Mouse (Mus musculus): ENCODE data around the gene Tmprss5.

Gene Tmprss5

GRCm38 (mm10) chr9:49081107-49081506, at the start of gene Tmprss5:
Gene Tmprss5, plus strand, starts transcription at chr9:49081260.
- peak; percentile 16; the same call in 1 of the 2 replicates for ATAC-seq (ENCODE audit: low TSS enrichment)

GRCm38 (mm10) chr9:49034764-49035163, 46.3 kb upstream of the Tmprss5 start:
- ATAC-seq (ENCODE audit: low TSS enrichment) = peak; percentile 67; the same call in 1 of the 2 replicates

- ATAC-seq (ENCODE audit: low TSS enrichment) = no peak
Measured at GRCm38 (mm10) chr9:49050901-49051300, 30.2 kb upstream of the Tmprss5 start.

- peak; percentile 62 for ATAC-seq (ENCODE audit: low TSS enrichment)
Measured at GRCm38 (mm10) chr9:49051349-49051748, 29.7 kb upstream of the Tmprss5 start.

GRCm38 (mm10) chr9:49054028-49054427, 27.0 kb upstream of the Tmprss5 start:
- ATAC-seq (ENCODE audit: low TSS enrichment) = no peak

GRCm38 (mm10) chr9:49055333-49056205, 25.5 kb upstream of the Tmprss5 start, which contains the start of gene Zw10:
Gene Zw10, plus strand, starts transcription at chr9:49055613.
- ATAC-seq (ENCODE audit: low TSS enrichment) = peak; percentile 99

- no peak for ATAC-seq (ENCODE audit: low TSS enrichment)
Measured at GRCm38 (mm10) chr9:49076847-49077246, 4.2 kb upstream of the Tmprss5 start.

GRCm38 (mm10) chr9:49081561-49081960, 501 bp downstream of the Tmprss5 start:
- ATAC-seq (ENCODE audit: low TSS enrichment) = peak; percentile 65

GRCm38 (mm10) chr9:49087317-49087716, 6.3 kb downstream of the Tmprss5 start:
- ATAC-seq (ENCODE audit: low TSS enrichment) = no peak

- no peak for ATAC-seq (ENCODE audit: low TSS enrichment)
Measured at GRCm38 (mm10) chr9:49098871-49099270, 17.8 kb downstream of the Tmprss5 start.

- ATAC-seq (ENCODE audit: low TSS enrichment) = peak; percentile 57; the same call in 1 of the 2 replicates
Measured at GRCm38 (mm10) chr9:49102328-49102727, 21.3 kb downstream of the Tmprss5 start.

- ATAC-seq (ENCODE audit: low TSS enrichment) = no peak
Measured at GRCm38 (mm10) chr9:49109101-49109500, 28.0 kb downstream of the Tmprss5 start.

GRCm38 (mm10) chr9:49110476-49111220, 29.6 kb downstream of the Tmprss5 start:
- no peak for ATAC-seq (ENCODE audit: low TSS enrichment)

GRCm38 (mm10) chr9:49111296-49111695, 30.2 kb downstream of the Tmprss5 start:
- no peak for ATAC-seq (ENCODE audit: low TSS enrichment)

GRCm38 (mm10) chr9:49118271-49118825, 37.3 kb downstream of the Tmprss5 start:
- ATAC-seq (ENCODE audit: low TSS enrichment) = no peak

GRCm38 (mm10) chr9:49119759-49120158, 38.7 kb downstream of the Tmprss5 start:
- no peak for ATAC-seq (ENCODE audit: low TSS enrichment)

GRCm38 (mm10) chr9:49125706-49126105, 44.6 kb downstream of the Tmprss5 start:
- ATAC-seq (ENCODE audit: low TSS enrichment) = no peak

- ATAC-seq (ENCODE audit: low TSS enrichment) = no peak
Measured at GRCm38 (mm10) chr9:49130514-49131010, 49.5 kb downstream of the Tmprss5 start.

- no peak for ATAC-seq (ENCODE audit: low TSS enrichment)
Measured at GRCm38 (mm10) chr9:49143841-49144240, 62.8 kb downstream of the Tmprss5 start.

GRCm38 (mm10) chr9:49145776-49146175, 64.7 kb downstream of the Tmprss5 start:
- ATAC-seq (ENCODE audit: low TSS enrichment) = no peak

GRCm38 (mm10) chr9:49147031-49147430, 66.0 kb downstream of the Tmprss5 start:
- ATAC-seq (ENCODE audit: low TSS enrichment) = no peak

Measured in frontal cortex, adult (tissue).